Mouse (Mus musculus) cerebellum, adult (tissue): ENCODE measurements at regions not wholly inside any gene's neighbourhood (a gene's known extent, or its start where the extent isn't known, plus 50 kb on each side); places are given as distances from the start of the nearest gene placed in this dataset.

Source experiments
- ATAC-seq: cut with Nextera tagmentation; 2 replicates; pipeline ENCODE4 v1.9.2; 2017; ENCODE audit warnings: mild to moderate bottlenecking, moderate library complexity, mixed read lengths; ENCODE audit not compliant: insufficient number of reproducible peaks, low FRiP score, low TSS enrichment

- no peak for ATAC-seq
Measured at GRCm38 (mm10) chr7:95936599-95936998, 234.4 kb upstream of the Tenm4 start.

GRCm38 (mm10) chr7:95943420-95943819 lies 227.6 kb upstream of the Tenm4 start:
- no peak for ATAC-seq

GRCm38 (mm10) chr7:95952395-95952794 lies 218.7 kb upstream of the Tenm4 start:
- ATAC-seq: no peak

- no peak for ATAC-seq
Measured at GRCm38 (mm10) chr7:95954511-95954910, 216.5 kb upstream of the Tenm4 start.

- ATAC-seq: no peak
Measured at GRCm38 (mm10) chr7:95955119-95955518, 215.9 kb upstream of the Tenm4 start.

GRCm38 (mm10) chr7:95959068-95959467 lies 212.0 kb upstream of the Tenm4 start:
- ATAC-seq: no peak

GRCm38 (mm10) chr7:95971863-95972262 lies 199.2 kb upstream of the Tenm4 start:
- ATAC-seq: no peak

GRCm38 (mm10) chr7:95974085-95974484 lies 197.0 kb upstream of the Tenm4 start:
- no peak for ATAC-seq

GRCm38 (mm10) chr7:95991250-95992032 lies 179.6 kb upstream of the Tenm4 start:
- ATAC-seq: no peak

- no peak for ATAC-seq
Measured at GRCm38 (mm10) chr7:95992033-95992516, 179.0 kb upstream of the Tenm4 start.

- no peak for ATAC-seq
Measured at GRCm38 (mm10) chr7:95992521-95992920, 178.5 kb upstream of the Tenm4 start.

GRCm38 (mm10) chr7:95997190-95997589 lies 173.9 kb upstream of the Tenm4 start:
- no peak for ATAC-seq

GRCm38 (mm10) chr7:95999189-95999588 lies 171.9 kb upstream of the Tenm4 start:
- ATAC-seq: no peak

- no peak for ATAC-seq
Measured at GRCm38 (mm10) chr7:96002401-96002800, 168.6 kb upstream of the Tenm4 start.

- no peak for ATAC-seq
Measured at GRCm38 (mm10) chr7:96006299-96006698, 164.7 kb upstream of the Tenm4 start.

- no peak for ATAC-seq
Measured at GRCm38 (mm10) chr7:96013008-96013407, 158.0 kb upstream of the Tenm4 start.

GRCm38 (mm10) chr7:96017112-96017884 lies 153.7 kb upstream of the Tenm4 start:
- no peak for ATAC-seq

- ATAC-seq: no peak
Measured at GRCm38 (mm10) chr7:96024048-96024447, 147.0 kb upstream of the Tenm4 start.

- ATAC-seq: no peak
Measured at GRCm38 (mm10) chr7:96026781-96027418, 144.1 kb upstream of the Tenm4 start.

GRCm38 (mm10) chr7:96033636-96034035 lies 137.4 kb upstream of the Tenm4 start:
- no peak for ATAC-seq

GRCm38 (mm10) chr7:96035456-96035855 lies 135.6 kb upstream of the Tenm4 start:
- no peak for ATAC-seq
